Mouse (Mus musculus) liver, adult 10 weeks (tissue): ENCODE results near the gene Gm43518. TPM values are rescaled to one million over a fixed set of nuclear protein-coding genes. Genes with fewer than 3 reads are reported as not detected.

Experiments
- polyA plus RNA-seq: library from polyadenylated mRNA; stranded (reverse); fragments of 350-450 nt; fragmentation: Illumina TruSeq; extraction: RNeasy Lipid Tissue Mini Kit (QIAGEN cat#74804); gene quantifications from one replicate; pipeline ENCODE4 v1.2.3, GENCODE M21; 2014; ENCODE audit warnings: low read depth, low replicate concordance

The Gm43518 gene
- not detected for polyA plus RNA-seq

GRCm38 (mm10) chr5:123927118-123927517 lies at the start of gene Gm43518:
Gene Gm43518, plus strand, starts transcription at chr5:123927418.

GRCm38 (mm10) chr5:123879928-123880327 lies 47.3 kb upstream of the Gm43518 start, which contains the start of gene Hcar1:
Gene Hcar1, minus strand, starts transcription at chr5:123880020.

GRCm38 (mm10) chr5:123906976-123907630 lies 20.1 kb upstream of the Gm43518 start, which contains the start of gene Denr:
Gene Denr, plus strand, starts transcription at chr5:123907175.

GRCm38 (mm10) chr5:123930508-123930989 lies 3.3 kb downstream of the Gm43518 start, which contains the start of gene Ccdc62:
Gene Ccdc62, plus strand, starts transcription at chr5:123930679.

GRCm38 (mm10) chr5:123973299-123974178 lies 46.3 kb downstream of the Gm43518 start, which contains the start of gene Hip1r:
Gene Hip1r, plus strand, starts transcription at chr5:123973628.

Other genes starting within 250 kb of the Gm43518 start
- 18.4 TPM for gene Clip1, start 242.8 kb upstream of the Gm43518 start, polyA plus RNA-seq
- 32.2 TPM for gene Zcchc8, start 206.3 kb upstream of the Gm43518 start, polyA plus RNA-seq
- gene Rsrc2, start 178.0 kb upstream of the Gm43518 start, polyA plus RNA-seq, result 92.5 TPM
- gene Kntc1, start 177.7 kb upstream of the Gm43518 start, polyA plus RNA-seq, result not detected
- not detected for gene Hcar2, start 61.9 kb upstream of the Gm43518 start, polyA plus RNA-seq
- not detected for gene Hcar1, start 47.4 kb upstream of the Gm43518 start, polyA plus RNA-seq
- 135 TPM for gene Denr, start 20.2 kb upstream of the Gm43518 start, polyA plus RNA-seq
- gene Ccdc62, start 3.3 kb downstream of the Gm43518 start, polyA plus RNA-seq, result 1.7 TPM
- 0.87 TPM for gene Hip1r, start 46.2 kb downstream of the Gm43518 start, polyA plus RNA-seq
- gene Vps37b, start 104.9 kb downstream of the Gm43518 start, polyA plus RNA-seq, result 4.3 TPM
- not detected for gene Abcb9, start 168.4 kb downstream of the Gm43518 start, polyA plus RNA-seq
- 1.6 TPM for gene Ogfod2, start 184.9 kb downstream of the Gm43518 start, polyA plus RNA-seq
- 2.1 TPM for gene Arl6ip4, start 188.7 kb downstream of the Gm43518 start, polyA plus RNA-seq